Mouse (Mus musculus): ENCODE data around the gene Mrm2.

- TF ChIP-seq CTCF (IDR thresholded peaks at IDR 0.05): peak; percentile 24
- TF ChIP-seq POLR2A (IDR thresholded peaks at IDR 0.05; ENCODE audit: insufficient read depth, low read depth, low read length): no peak
- no peak for TF ChIP-seq EP300 (IDR thresholded peaks at IDR 0.05; ENCODE audit: insufficient read depth, low read depth, low read length)
Measured at GRCm38 (mm10) chr5:140355934-140356333, 24.2 kb upstream of the Mrm2 start.
